Mouse (Mus musculus): ENCODE results near the gene Rrp9.

Gene Rrp9

DNA sequence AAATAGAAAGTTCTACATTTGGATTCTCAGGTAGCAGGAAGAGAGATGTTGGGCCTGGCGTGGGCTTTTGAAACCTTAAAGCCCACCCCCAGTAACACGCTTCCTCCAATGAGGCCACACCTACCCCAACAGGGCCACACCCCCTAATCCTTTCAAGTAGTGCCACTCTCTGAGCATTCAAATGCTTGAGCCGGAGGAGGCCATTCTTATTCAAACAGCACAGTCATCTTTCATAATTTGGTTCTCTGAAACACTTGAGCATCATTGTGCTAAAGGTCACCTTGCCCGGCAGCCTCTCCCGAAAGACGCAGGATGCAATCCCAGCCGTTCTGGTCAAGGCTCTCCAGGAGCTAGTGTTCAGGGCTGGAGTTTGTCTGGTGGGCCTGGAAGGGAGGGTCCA is 58.5 kb downstream of the Rrp9 start:
- DNase-seq: no peak

DNA sequence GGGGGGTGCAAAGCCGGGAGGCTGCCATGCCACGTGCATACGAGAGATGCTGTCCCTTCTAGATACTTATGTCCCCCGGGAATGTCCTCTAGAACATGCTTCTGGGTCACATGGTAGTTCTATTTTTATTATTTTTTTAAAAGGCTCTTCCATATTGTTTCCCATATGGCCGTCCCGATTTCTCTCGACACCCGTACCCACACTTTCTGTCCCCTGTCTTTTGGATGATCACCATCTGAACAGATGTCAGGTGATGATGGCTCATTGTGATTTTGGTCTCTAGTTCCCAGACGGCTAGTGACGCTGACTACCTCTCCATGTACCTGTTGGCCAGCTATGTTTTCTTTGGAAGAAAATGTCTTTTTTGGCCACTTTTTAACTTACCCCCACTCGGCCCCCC is 59.2 kb downstream of the Rrp9 start:
- DNase-seq: no peak
